Mouse (Mus musculus) myocyte (in vitro differentiated cells): ENCODE results near the gene Mocs1. TPM values are rescaled to one million over a fixed set of nuclear protein-coding genes. Genes with fewer than 3 reads are reported as not detected.
A peak's percentile ranks its signal among the peaks of the same experiment; 100 is the strongest.

ENCODE experiments used
- H3K27me3 ChIP-seq: one replicate; pipeline ENCODE4 v1.6.1; 2011; ENCODE audit not compliant: control insufficient read depth, insufficient read depth, insufficient read length
- H3K36me3 ChIP-seq: one replicate; pipeline ENCODE4 v1.6.1; 2011; ENCODE audit not compliant: control insufficient read depth, insufficient read depth
- H3K4me2 ChIP-seq: one replicate; pipeline ENCODE4 v1.6.1; 2011; ENCODE audit warnings: low read depth, control low read depth
- H3K4me3 ChIP-seq: one replicate; pipeline ENCODE4 v1.5.1; 2011; ENCODE audit warnings: mild to moderate bottlenecking, control low read depth, moderate library complexity
- H3K79me2 ChIP-seq: one replicate; pipeline ENCODE4 v1.6.1; 2011; ENCODE audit not compliant: control insufficient read depth, insufficient read depth
- H3ac ChIP-seq: one replicate; pipeline ENCODE4 v1.6.1; 2011; ENCODE audit not compliant: control insufficient read depth, insufficient read length
- CEBPB ChIP-seq: IDR thresholded peaks from 2 replicates; pipeline ENCODE4 v1.6.1; 2011; ENCODE audit warnings: mild to moderate bottlenecking, moderate library complexity; ENCODE audit not compliant: poor library complexity, insufficient read depth, severe bottlenecking
- E2F4 ChIP-seq: IDR thresholded peaks from one replicate; pipeline ENCODE4 v1.6.1; 2011; ENCODE audit warnings: mild to moderate bottlenecking, control low read depth, moderate library complexity; ENCODE audit not compliant: insufficient read depth
- MAX ChIP-seq: IDR thresholded peaks from one replicate; pipeline ENCODE4 v1.6.1; 2011; ENCODE audit warnings: low read depth, mild to moderate bottlenecking, control low read depth
- MYOD1 ChIP-seq, 3 experiments: IDR thresholded peaks; one replicate each; pipeline ENCODE4 v1.6.1; 2011; ENCODE audit warnings: control low read depth in 2 of 3, low read depth in 2 of 3, mild to moderate bottlenecking in 2 of 3, moderate library complexity in 1 of 3; ENCODE audit not compliant: insufficient read length in 2 of 3, control insufficient read depth in 1 of 3
- MYOG ChIP-seq, 3 experiments: IDR thresholded peaks; one replicate each; pipeline ENCODE4 v1.6.1; 2011; ENCODE audit warnings: control low read depth in 2 of 3, low read depth in 2 of 3, mild to moderate bottlenecking in 2 of 3; ENCODE audit not compliant: insufficient read length in 2 of 3, control insufficient read depth in 1 of 3, insufficient read depth in 1 of 3
- POLR2A ChIP-seq: IDR thresholded peaks from one replicate; pipeline ENCODE4 v1.6.1; 2011; ENCODE audit warnings: low read depth, mild to moderate bottlenecking, control low read depth, moderate library complexity; ENCODE audit not compliant: insufficient read length
- POLR2AphosphoS2 ChIP-seq: IDR thresholded peaks from one replicate; pipeline ENCODE4 v1.6.1; 2011; ENCODE audit warnings: low read depth, control low read depth; ENCODE audit not compliant: insufficient read length
- REST ChIP-seq: IDR thresholded peaks from one replicate; pipeline ENCODE4 v1.6.1; 2011; ENCODE audit warnings: mild to moderate bottlenecking, control low read depth, moderate library complexity; ENCODE audit not compliant: insufficient read depth, insufficient read length
- SRF ChIP-seq: IDR thresholded peaks from one replicate; pipeline ENCODE4 v1.6.1; 2011; ENCODE audit warnings: low read depth; ENCODE audit not compliant: control insufficient read depth, insufficient read length
- TCF12 ChIP-seq: IDR thresholded peaks from one replicate; pipeline ENCODE4 v1.6.1; 2011; ENCODE audit warnings: mild to moderate bottlenecking, control low read depth; ENCODE audit not compliant: poor library complexity, insufficient read depth, severe bottlenecking
- TCF3 ChIP-seq: IDR thresholded peaks from one replicate; pipeline ENCODE4 v1.6.1; 2011; ENCODE audit warnings: low read depth, control low read depth; ENCODE audit not compliant: insufficient read length
- USF1 ChIP-seq: IDR thresholded peaks from one replicate; pipeline ENCODE4 v1.6.1; 2011; ENCODE audit warnings: low read depth, mild to moderate bottlenecking, control low read depth, moderate library complexity
- polyA plus RNA-seq: library from polyadenylated mRNA; unstranded; fragments of >200 nt; fragmentation: generic; extraction: Trizol; gene quantifications from one replicate; pipeline ENCODE4 v1.2.1, GENCODE M21; 2012; ENCODE audit warnings: missing spikeins

Mocs1 gene
- polyA plus RNA-seq, 1 experiment, result 12.7 TPM

- no peak overlapping the region for H3K4me3 ChIP-seq
- H3K4me2 ChIP-seq, result peak overlapping the region; percentile 63
- no peaks in the 10 kb centered on the region for H3K79me2 ChIP-seq
- H3ac ChIP-seq, result no peak overlapping the region
- no peaks in the 10 kb centered on the region for H3K27me3 ChIP-seq
- H3K36me3 ChIP-seq, result no peaks in the 10 kb centered on the region
- TF ChIP-seq E2F4 (no peak), SRF (no peak), POLR2AphosphoS2 (no peak), MYOG (IDR thresholded peaks at IDR 0.05; ENCODE audit: control insufficient read depth in 1 of 3, insufficient read depth in 1 of 3, insufficient read length in 2 of 3, low read depth in 2 of 3) (peak in 1 of 3 experiments; percentile 67), TCF12 (no peak), MYOD1 (IDR thresholded peaks at IDR 0.05; ENCODE audit: control insufficient read depth in 1 of 3, insufficient read length in 2 of 3, low read depth in 2 of 3) (peak in 2 of 3 experiments; percentile 43 to 52), REST (no peak), MAX (no peak), POLR2A (no peak)
These were observed 56.3 kb downstream of the Mocs1 start for GRCm38 (mm10) chr17:49484435-49484834.

DNA sequence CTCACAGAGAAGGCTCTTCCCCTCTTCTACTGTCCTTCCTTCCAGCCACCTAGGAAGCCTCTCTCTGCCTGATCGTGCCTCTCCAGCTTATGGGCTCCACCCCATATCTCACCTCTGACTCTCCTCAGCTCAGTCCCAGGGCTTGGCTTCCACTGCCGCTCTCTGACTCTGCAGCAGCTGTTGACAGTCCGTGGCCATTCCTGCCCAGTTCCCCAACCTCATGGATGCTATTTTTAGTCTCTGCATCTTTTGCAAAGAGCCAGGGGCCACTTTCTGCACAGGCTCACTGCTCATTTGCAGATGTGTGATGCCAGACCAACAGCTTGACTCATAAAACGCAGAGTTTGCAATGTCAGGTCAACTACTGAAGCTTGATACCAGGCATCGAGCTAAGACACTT, 60.9 kb downstream of the Mocs1 start:
- H3K79me2 ChIP-seq, result no peaks in the 10 kb centered on the region
- no peak overlapping the region for H3K4me3 ChIP-seq
- H3K4me2 ChIP-seq, result peak overlapping the region; percentile 58
- no peak for TF ChIP-seq TCF3
- TF ChIP-seq MYOG (IDR thresholded peaks at IDR 0.05; ENCODE audit: control insufficient read depth in 1 of 3, insufficient read depth in 1 of 3, insufficient read length in 2 of 3, low read depth in 2 of 3), result peak; percentile 74 to 94 (median 85)
- TF ChIP-seq CEBPB, result no peak
- TF ChIP-seq MYOD1 (IDR thresholded peaks at IDR 0.05; ENCODE audit: control insufficient read depth in 1 of 3, insufficient read length in 2 of 3, low read depth in 2 of 3), result peak; percentile 80 to 93 (median 89)
- no peak for TF ChIP-seq E2F4
- TF ChIP-seq TCF12, result no peak
- no peak for TF ChIP-seq POLR2A
- TF ChIP-seq MAX, result no peak
- no peak for TF ChIP-seq REST
- no peak for TF ChIP-seq POLR2AphosphoS2
- no peaks in the 10 kb centered on the region for H3K36me3 ChIP-seq
- no peak overlapping the region for H3ac ChIP-seq
- H3K27me3 ChIP-seq, result no peaks in the 10 kb centered on the region

DNA sequence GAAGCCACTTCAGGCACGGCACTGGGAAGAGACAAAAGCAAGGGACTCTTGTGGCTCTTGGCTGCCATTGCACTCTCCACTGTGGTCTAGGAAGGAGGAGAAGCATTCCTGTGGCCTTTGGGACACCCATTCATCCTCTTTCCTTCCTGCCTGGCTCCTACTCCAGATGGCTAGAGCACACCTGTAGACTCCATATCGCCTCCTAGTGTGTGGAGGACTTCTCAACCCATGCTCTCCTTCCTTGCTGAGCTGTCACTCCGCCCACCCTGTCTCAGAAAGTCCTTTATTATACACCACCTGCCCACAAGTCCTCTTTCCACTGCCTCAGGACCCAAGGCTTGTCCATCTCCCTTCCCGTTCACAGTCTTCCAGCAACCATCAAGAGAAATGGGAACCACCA, 65.1 kb downstream of the Mocs1 start:
- Histone ChIP-seq H3K4me3 (no peak overlapping the region), H3K27me3 (no peaks in the 10 kb centered on the region), H3K4me2 (no peak overlapping the region), H3ac (no peak overlapping the region), H3K79me2 (no peaks in the 10 kb centered on the region), H3K36me3 (no peaks in the 10 kb centered on the region)
- TF ChIP-seq POLR2A, result no peak
- no peak for TF ChIP-seq POLR2AphosphoS2
- no peak for TF ChIP-seq TCF12
- no peak for TF ChIP-seq CEBPB
- no peak for TF ChIP-seq MYOG (IDR thresholded peaks at IDR 0.05; ENCODE audit: control insufficient read depth in 1 of 3, insufficient read depth in 1 of 3, insufficient read length in 2 of 3, low read depth in 2 of 3)

GRCm38 (mm10) chr17:49498169-49498568, 70.0 kb downstream of the Mocs1 start:
- Histone ChIP-seq H3K4me3 (no peak overlapping the region), H3K36me3 (no peaks in the 10 kb centered on the region), H3K79me2 (no peaks in the 10 kb centered on the region), H3K4me2 (no peak overlapping the region), H3ac (no peak overlapping the region), H3K27me3 (no peaks in the 10 kb centered on the region)
- TF ChIP-seq MYOG (IDR thresholded peaks at IDR 0.05; ENCODE audit: control insufficient read depth in 1 of 3, insufficient read depth in 1 of 3, insufficient read length in 2 of 3, low read depth in 2 of 3) (no peak), CEBPB (no peak), TCF12 (no peak), MAX (no peak), REST (no peak), TCF3 (no peak), MYOD1 (IDR thresholded peaks at IDR 0.05; ENCODE audit: control insufficient read depth in 1 of 3, insufficient read length in 2 of 3, low read depth in 2 of 3) (no peak), USF1 (no peak), POLR2A (no peak), POLR2AphosphoS2 (no peak), E2F4 (no peak)

GRCm38 (mm10) chr17:49499635-49500034, 71.5 kb downstream of the Mocs1 start:
- Histone ChIP-seq H3ac (no peak overlapping the region), H3K79me2 (no peaks in the 10 kb centered on the region), H3K4me3 (no peak overlapping the region), H3K36me3 (no peaks in the 10 kb centered on the region), H3K27me3 (no peaks in the 10 kb centered on the region), H3K4me2 (no peak overlapping the region)
- no peak for TF ChIP-seq POLR2A
- TF ChIP-seq TCF12, result no peak
- no peak for TF ChIP-seq CEBPB
- no peak for TF ChIP-seq SRF
- TF ChIP-seq REST, result no peak
- TF ChIP-seq USF1, result no peak
- TF ChIP-seq POLR2AphosphoS2, result no peak
- no peak for TF ChIP-seq MYOD1 (IDR thresholded peaks at IDR 0.05; ENCODE audit: control insufficient read depth in 1 of 3, insufficient read length in 2 of 3, low read depth in 2 of 3)
- TF ChIP-seq MAX, result no peak
- no peak for TF ChIP-seq TCF3
- TF ChIP-seq MYOG (IDR thresholded peaks at IDR 0.05; ENCODE audit: control insufficient read depth in 1 of 3, insufficient read depth in 1 of 3, insufficient read length in 2 of 3, low read depth in 2 of 3), result no peak
- TF ChIP-seq E2F4, result no peak
